Mouse (Mus musculus) intestine, postnatal 0 days (tissue): Measurements from ENCODE around the gene Plekhj1. TPM values are rescaled to one million over a fixed set of nuclear protein-coding genes. Genes with fewer than 3 reads are reported as not detected.

Experiments
- ATAC-seq: fragments of 200-750 bp; cut with Nextera tagmentation; 2 replicates; pipeline ENCODE4 v1.8.0; 2017; ENCODE audit warnings: mild to moderate bottlenecking, moderate TSS enrichment, moderate library complexity
- H3K27ac ChIP-seq: fragments of 300-500 bp; sonication (generic); 2 replicates; pipeline ENCODE4 v1.5.1; 2014; ENCODE audit warnings: mild to moderate bottlenecking, low read depth, low read length, moderate library complexity
- H3K27me3 ChIP-seq: fragments of 300-500 bp; sonication (generic); replicated peaks from 2 replicates; pipeline ENCODE4 v1.6.1; 2014; ENCODE audit warnings: low read length, mixed read lengths; ENCODE audit not compliant: control insufficient read depth, insufficient read depth
- H3K36me3 ChIP-seq: fragments of 300-500 bp; sonication (generic); 2 replicates; pipeline ENCODE4 v1.6.1; 2014; ENCODE audit warnings: mild to moderate bottlenecking, moderate library complexity; ENCODE audit not compliant: control insufficient read depth, insufficient read depth
- H3K4me1 ChIP-seq: fragments of 300-500 bp; sonication (generic); replicated peaks from 2 replicates; pipeline ENCODE4 v1.6.1; 2014; ENCODE audit warnings: antibody characterized with exemption, low read length, mixed read lengths; ENCODE audit not compliant: control insufficient read depth, insufficient read depth
- H3K4me2 ChIP-seq: fragments of 300-500 bp; sonication (generic); replicated peaks from 2 replicates; pipeline ENCODE4 v1.6.1; 2014; ENCODE audit warnings: low read depth, mild to moderate bottlenecking, moderate library complexity
- H3K4me3 ChIP-seq: fragments of 300-500 bp; sonication (generic); 2 replicates; pipeline ENCODE4 v1.5.1; 2014; ENCODE audit warnings: low read depth, low read length
- H3K9ac ChIP-seq: fragments of 300-500 bp; sonication (generic); 2 replicates; pipeline ENCODE4 v1.6.1; 2014; ENCODE audit warnings: mild to moderate bottlenecking, low read depth, low read length
- H3K9me3 ChIP-seq: fragments of 300-500 bp; sonication (generic); 2 replicates; pipeline ENCODE4 v1.6.1; 2016; ENCODE audit warnings: mixed run types; ENCODE audit not compliant: control insufficient read depth
- CTCF ChIP-seq: sonication (generic); IDR thresholded peaks from 2 replicates; pipeline ENCODE4 v1.5.1; 2016; ENCODE audit warnings: low read depth, mild to moderate bottlenecking, control low read depth, antibody characterized with exemption, moderate library complexity
- WGBS: fragments of 180-500 bp; shearing (Covaris S2); extraction: QIAGEN DNeasy Blood & Tissue Kit; methylation state at CpG from one replicate; pipeline ENCODE4 v1.1.7; 2014; 5-methylcytosine and 5-hydroxymethylcytosine counted together
- polyA plus RNA-seq: library from polyadenylated mRNA; unstranded; fragments of >200 nt; fragmentation: Nextera tagmentation; extraction: Ambion mirVana; gene quantifications from 2 replicates; pipeline ENCODE4 v1.2.1, GENCODE M21; 2015

The Plekhj1 gene
- polyA plus RNA-seq, 1 experiment from 2014 or later = 60.9 TPM

- H3K4me3 ChIP-seq = no peak overlapping the region
- H3K4me2 ChIP-seq = no peak overlapping the region
- WGBS = 55% methylated on average over 7 of the region's 7 CpGs
- H3K4me1 ChIP-seq = peaks cover 7% of the 10 kb centered on the region
- no peak overlapping the region for H3K9ac ChIP-seq
- no peaks in the 10 kb centered on the region for H3K27me3 ChIP-seq
- peak; percentile 21; the same call in 1 of the 2 replicates for ATAC-seq
- 0 out of 2 replicates have a peak, but pooled peaks cover under 1% of the 10 kb centered on the region for H3K36me3 ChIP-seq
- TF ChIP-seq CTCF = no peak
- H3K27ac ChIP-seq = peak overlapping the region; percentile 65; the same call in 1 of the 2 replicates
- H3K9me3 ChIP-seq = no peaks in the 10 kb centered on the region
Measured at GRCm38 (mm10) chr10:80758651-80759050, 39.8 kb downstream of the Plekhj1 start.

GRCm38 (mm10) chr10:80757717-80758116 lies 40.7 kb downstream of the Plekhj1 start:
- Histone ChIP-seq H3K4me1 (peaks cover 7% of the 10 kb centered on the region), H3K4me2 (peak overlapping the region; percentile 27; the same call in 1 of the 2 replicates), H3K9ac (0 out of 2 replicates have a peak overlapping the region, but pooled peaks have one; percentile 11), H3K9me3 (no peaks in the 10 kb centered on the region), H3K4me3 (no peak overlapping the region), H3K27me3 (no peaks in the 10 kb centered on the region), H3K27ac (peak overlapping the region; percentile 65; the same call in 1 of the 2 replicates), H3K36me3 (no peaks in the 10 kb centered on the region)
- 33% methylated on average over 5 of the region's 5 CpGs for WGBS
- ATAC-seq = peak; percentile 31
- TF ChIP-seq CTCF = peak; percentile 85

- no peak for TF ChIP-seq CTCF
- H3K4me1 ChIP-seq = peaks cover 7% of the 10 kb centered on the region
- ATAC-seq = no peak
- H3K4me3 ChIP-seq = no peak overlapping the region
- H3K27ac ChIP-seq = no peak overlapping the region
- H3K36me3 ChIP-seq = no peaks in the 10 kb centered on the region
- no peaks in the 10 kb centered on the region for H3K9me3 ChIP-seq
- WGBS = 64% methylated on average over 4 of the region's 4 CpGs
- H3K27me3 ChIP-seq = no peaks in the 10 kb centered on the region
- H3K4me2 ChIP-seq = peak overlapping the region; percentile 87
- H3K9ac ChIP-seq = 0 out of 2 replicates have a peak overlapping the region, but pooled peaks have one; percentile 7
Measured at GRCm38 (mm10) chr10:80756967-80757366, 41.5 kb downstream of the Plekhj1 start.

- no peak for ATAC-seq
- Histone ChIP-seq H3K4me3 (peak overlapping the region; percentile 99), H3K27me3 (no peaks in the 10 kb centered on the region), H3K4me1 (peaks cover 7% of the 10 kb centered on the region), H3K4me2 (peak overlapping the region; percentile 87), H3K9ac (peak overlapping the region; percentile 91), H3K9me3 (no peaks in the 10 kb centered on the region), H3K27ac (no peak overlapping the region), H3K36me3 (no peaks in the 10 kb centered on the region)
- no peak for TF ChIP-seq CTCF
- WGBS = 50% methylated on average over 2 of the region's 2 CpGs
Measured at GRCm38 (mm10) chr10:80756509-80756908, 41.9 kb downstream of the Plekhj1 start.

GRCm38 (mm10) chr10:80756099-80756498 lies 42.3 kb downstream of the Plekhj1 start:
- H3K27ac ChIP-seq = no peak overlapping the region; the same call in 1 of the 2 replicates
- peak overlapping the region; percentile 91 for H3K9ac ChIP-seq
- no peaks in the 10 kb centered on the region for H3K9me3 ChIP-seq
- H3K4me2 ChIP-seq = peak overlapping the region; percentile 87
- H3K27me3 ChIP-seq = no peaks in the 10 kb centered on the region
- 24% methylated on average over 3 of the region's 3 CpGs for WGBS
- no peaks in the 10 kb centered on the region for H3K36me3 ChIP-seq
- peaks cover 6% of the 10 kb centered on the region for H3K4me1 ChIP-seq
- peak; percentile 50 for TF ChIP-seq CTCF
- no peak for ATAC-seq
- H3K4me3 ChIP-seq = peak overlapping the region; percentile 99

- Histone ChIP-seq H3K36me3 (no peaks in the 10 kb centered on the region), H3K27ac (peak overlapping the region; percentile 82), H3K4me1 (peaks cover 2% of the 10 kb centered on the region), H3K9ac (peak overlapping the region; percentile 91), H3K4me2 (peak overlapping the region; percentile 87), H3K4me3 (peak overlapping the region; percentile 99), H3K27me3 (no peaks in the 10 kb centered on the region), H3K9me3 (no peaks in the 10 kb centered on the region)
- 1% methylated on average over 50 of the region's 75 CpGs for WGBS
- TF ChIP-seq CTCF = no peak
- ATAC-seq = no peak; the same call in 1 of the 2 replicates
Measured at GRCm38 (mm10) chr10:80755291-80756015, 43.0 kb downstream of the Plekhj1 start.
